Mouse (Mus musculus): ENCODE data around the gene Gm13124. TPM values are rescaled to one million over a fixed set of nuclear protein-coding genes. Genes with fewer than 3 reads are reported as not detected.
"Not testable (repeated sequence)": the region's sequence is repeated elsewhere in the genome, so short reads cannot be mapped to it uniquely, and the experiment has no call there.

The Gm13124 gene
- polyA plus RNA-seq (2015; fragmentation: Nextera tagmentation; extraction: Ambion mirVana), result not detected in 2 replicates

DNA sequence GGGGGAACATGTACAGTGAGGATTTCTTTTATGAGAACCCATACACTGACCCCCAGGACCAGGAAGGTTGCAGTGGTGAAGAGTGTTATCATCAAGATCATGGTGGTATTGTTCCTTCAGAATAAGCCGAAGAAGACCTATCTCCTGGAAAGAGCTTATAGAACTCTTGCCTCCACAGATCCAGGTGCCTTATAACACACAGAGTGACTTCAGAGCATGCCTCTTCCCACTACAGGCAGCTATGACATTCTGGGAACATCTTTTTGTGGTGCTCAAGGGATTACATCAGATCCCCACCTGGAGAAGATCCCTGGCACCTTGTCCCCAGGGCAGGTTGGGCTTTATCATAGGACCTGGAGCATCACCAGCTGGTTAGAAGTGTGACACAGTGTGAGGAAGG, at the start of gene Gm13124:
Gene Gm13124, minus strand, starts transcription at position 101 of the 400 bp plus-strand sequence.
- H3K4me1 ChIP-seq, result no peaks in the 10 kb centered on the region
- H3K9ac ChIP-seq, result no peak within 1 kb of the TSS
- H3K27me3 ChIP-seq, result no peaks in the 10 kb centered on the region
- H3K4me2 ChIP-seq (replicated peaks), result no peak within 1 kb of the TSS
- no peak for ATAC-seq (ENCODE audit: low FRiP score, low read depth)
- H3K27ac ChIP-seq, result no peak within 1 kb of the TSS
- WGBS, result 97% methylated on average over 1 of the region's 1 CpGs
- no peaks in the 10 kb centered on the region for H3K36me3 ChIP-seq
- no peak within 1 kb of the TSS for H3K4me3 ChIP-seq
- no peaks in the 10 kb centered on the region for H3K9me3 ChIP-seq

- H3K27ac ChIP-seq, result no peak overlapping the region
- ATAC-seq (ENCODE audit: low FRiP score, low read depth), result no peak
- no peak overlapping the region for H3K4me2 ChIP-seq (replicated peaks)
- H3K4me1 ChIP-seq, result no peaks in the 10 kb centered on the region
- H3K9ac ChIP-seq, result no peak overlapping the region
- H3K36me3 ChIP-seq, result no peaks in the 10 kb centered on the region
- 58% methylated on average over 1 of the region's 1 CpGs for WGBS
- no peaks in the 10 kb centered on the region for H3K27me3 ChIP-seq
- peaks cover 11% of the 10 kb centered on the region for H3K9me3 ChIP-seq
- no peak overlapping the region for H3K4me3 ChIP-seq
These were observed 49.7 kb upstream of the Gm13124 start for GRCm38 (mm10) chr4:144614586-144614985.

DNA sequence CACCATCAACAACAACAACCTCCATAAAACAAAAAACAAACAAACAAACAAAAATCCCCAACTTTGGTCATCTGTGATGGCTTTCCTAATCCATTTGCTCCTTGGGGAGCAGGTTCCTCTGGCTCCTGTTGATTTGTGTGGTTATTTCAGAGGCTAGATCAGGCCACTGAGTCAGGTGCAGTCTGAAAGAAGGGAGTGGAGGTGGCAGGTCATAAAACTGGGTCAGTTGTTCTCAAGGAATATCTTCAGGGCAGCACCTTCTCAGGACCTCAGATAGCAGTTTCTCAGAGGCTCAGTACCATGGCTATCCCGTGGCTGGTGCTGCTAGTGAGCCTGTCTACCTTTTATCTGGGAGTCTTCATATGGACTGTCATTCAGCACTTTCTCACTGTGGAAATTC, 48.5 kb upstream of the Gm13124 start, which contains the start of gene Aadacl4:
Gene Aadacl4, plus strand, starts transcription at position 301 of the 400 bp plus-strand sequence.
- Histone ChIP-seq H3K4me1 (no peaks in the 10 kb centered on the region), H3K4me3 (no peak within 1 kb of the TSS), H3K4me2 (replicated peaks) (no peak within 1 kb of the TSS), H3K27ac (no peak within 1 kb of the TSS), H3K36me3 (no peaks in the 10 kb centered on the region), H3K27me3 (no peaks in the 10 kb centered on the region), H3K9me3 (peaks cover 11% of the 10 kb centered on the region), H3K9ac (no peak within 1 kb of the TSS)
- no peak for ATAC-seq (ENCODE audit: low FRiP score, low read depth)
- 68% methylated on average over 1 of the region's 1 CpGs for WGBS

GRCm38 (mm10) chr4:144592790-144593189, 27.9 kb upstream of the Gm13124 start:
- H3K27me3 ChIP-seq, result no peaks in the 10 kb centered on the region
- no peak overlapping the region for H3K9ac ChIP-seq
- H3K9me3 ChIP-seq, result peaks cover 16% of the 10 kb centered on the region; the same call in 1 of the 2 replicates
- H3K36me3 ChIP-seq, result no peaks in the 10 kb centered on the region
- H3K4me2 ChIP-seq (replicated peaks), result no peak overlapping the region
- no peak overlapping the region for H3K27ac ChIP-seq
- H3K4me3 ChIP-seq, result no peak overlapping the region
- ATAC-seq (ENCODE audit: low FRiP score, low read depth), result no peak
- H3K4me1 ChIP-seq, result no peaks in the 10 kb centered on the region

GRCm38 (mm10) chr4:144586207-144586606, 21.3 kb upstream of the Gm13124 start:
- 83% methylated on average over 12 of the region's 16 CpGs for WGBS

DNA sequence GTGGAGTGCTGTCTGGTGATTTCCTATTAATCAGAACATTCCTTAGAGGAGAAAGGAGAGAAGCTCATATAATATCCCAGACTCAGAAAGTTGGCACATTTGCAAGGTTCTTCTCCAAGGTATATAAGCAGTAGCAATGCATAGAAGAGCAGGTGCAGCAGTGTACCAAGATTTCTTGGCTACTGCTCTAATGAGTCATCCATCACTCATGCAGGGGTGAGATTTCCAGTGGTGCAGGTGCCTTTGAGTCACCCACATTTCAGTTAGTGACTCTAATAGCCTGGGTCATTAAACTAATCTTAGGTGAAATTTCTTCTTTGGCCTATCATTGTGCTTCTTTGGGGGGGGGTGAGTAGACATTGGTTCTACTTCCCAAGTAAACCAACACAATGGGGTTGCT, 2.8 kb upstream of the Gm13124 start:
- Histone ChIP-seq H3K27ac (no peak overlapping the region), H3K9me3 (no peaks in the 10 kb centered on the region), H3K4me2 (replicated peaks) (no peak overlapping the region), H3K9ac (no peak overlapping the region), H3K4me3 (no peak overlapping the region), H3K27me3 (no peaks in the 10 kb centered on the region), H3K36me3 (no peaks in the 10 kb centered on the region), H3K4me1 (no peaks in the 10 kb centered on the region)
- ATAC-seq (ENCODE audit: low FRiP score, low read depth), result no peak

More at GRCm38 (mm10) chr4:144586207-144586606, 21.3 kb upstream of the Gm13124 start:
- not testable (repeated sequence) for ATAC-seq (ENCODE audit: low FRiP score, low read depth); H3K4me2 ChIP-seq (replicated peaks); H3K4me1 ChIP-seq; H3K27me3 ChIP-seq; H3K36me3 ChIP-seq; H3K9ac ChIP-seq; H3K4me3 ChIP-seq; H3K27ac ChIP-seq
- H3K9me3 ChIP-seq, result 0 out of 2 replicates have a peak, but pooled peaks cover 17% of the 10 kb centered on the region

- 0 out of 2 replicates have a peak, but pooled peaks cover 5% of the 10 kb centered on the region for H3K9me3 ChIP-seq
- WGBS, result 58% methylated on average over 2 of the region's 2 CpGs
- no peaks in the 10 kb centered on the region for H3K4me1 ChIP-seq
- no peaks in the 10 kb centered on the region for H3K27me3 ChIP-seq
- no peak overlapping the region for H3K9ac ChIP-seq
- no peak overlapping the region for H3K4me3 ChIP-seq
- H3K36me3 ChIP-seq, result no peaks in the 10 kb centered on the region
- no peak overlapping the region for H3K27ac ChIP-seq
- H3K4me2 ChIP-seq (replicated peaks), result no peak overlapping the region
- no peak for ATAC-seq (ENCODE audit: low FRiP score, low read depth)
These were observed 3.7 kb downstream of the Gm13124 start for GRCm38 (mm10) chr4:144561205-144561604.

- no peak overlapping the region for H3K4me2 ChIP-seq (replicated peaks)
- no peaks in the 10 kb centered on the region for H3K27me3 ChIP-seq
- H3K4me3 ChIP-seq, result no peak overlapping the region
- 0 out of 2 replicates have a peak, but pooled peaks cover 5% of the 10 kb centered on the region for H3K9me3 ChIP-seq
- no peaks in the 10 kb centered on the region for H3K36me3 ChIP-seq
- H3K4me1 ChIP-seq, result no peaks in the 10 kb centered on the region
- no peak overlapping the region for H3K9ac ChIP-seq
- no peak for ATAC-seq (ENCODE audit: low FRiP score, low read depth)
- no peak overlapping the region for H3K27ac ChIP-seq
These were observed 5.1 kb downstream of the Gm13124 start for GRCm38 (mm10) chr4:144559792-144560191.

DNA sequence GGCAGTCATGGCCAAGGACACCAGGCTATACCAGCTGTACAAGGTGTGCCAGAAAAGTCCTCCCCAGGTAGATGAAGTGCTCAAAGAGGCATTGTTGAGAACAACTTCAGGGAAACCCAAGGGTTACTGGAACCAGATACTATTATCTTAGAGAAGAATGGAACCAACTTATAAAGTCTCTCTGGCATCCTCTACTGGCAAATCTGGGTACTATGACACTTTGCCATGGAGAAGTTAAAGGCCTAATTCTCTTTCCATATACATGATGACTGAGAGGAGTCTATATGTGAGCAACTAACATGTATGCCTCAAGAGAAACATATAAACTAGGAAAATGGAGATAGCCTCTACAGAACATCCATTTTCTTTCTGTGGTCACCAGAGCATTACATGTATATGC, 13.8 kb downstream of the Gm13124 start:
- no peaks in the 10 kb centered on the region for H3K36me3 ChIP-seq
- H3K9ac ChIP-seq, result no peak overlapping the region
- ATAC-seq (ENCODE audit: low FRiP score, low read depth), result no peak
- H3K4me3 ChIP-seq, result no peak overlapping the region
- no peaks in the 10 kb centered on the region for H3K27me3 ChIP-seq
- no peaks in the 10 kb centered on the region for H3K4me1 ChIP-seq
- no peak overlapping the region for H3K27ac ChIP-seq
- no peak overlapping the region for H3K4me2 ChIP-seq (replicated peaks)
- H3K9me3 ChIP-seq, result peaks cover 12% of the 10 kb centered on the region; the same call in 1 of the 2 replicates

DNA sequence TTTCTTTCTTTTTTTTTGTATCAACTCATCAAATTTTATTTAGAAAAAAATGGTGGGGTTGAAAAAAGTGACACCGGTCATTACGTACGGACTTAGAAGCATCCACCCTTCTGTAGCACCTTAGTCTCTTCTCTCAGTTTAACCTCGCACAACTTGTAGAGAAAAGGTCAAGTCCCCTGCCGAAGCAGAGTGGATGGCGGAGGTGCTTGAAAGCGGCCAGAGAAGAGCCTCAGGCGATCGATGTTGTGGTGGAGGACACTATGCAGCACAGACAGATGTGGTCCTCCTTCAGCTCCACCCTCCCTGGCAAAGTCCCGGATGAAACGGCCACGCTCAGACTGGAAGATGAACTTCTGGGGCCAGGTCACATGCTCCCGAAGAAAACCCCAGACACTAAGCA, 19.6 kb downstream of the Gm13124 start:
- peaks cover 24% of the 10 kb centered on the region; the same call in 1 of the 2 replicates for H3K9me3 ChIP-seq
- WGBS, result 92% methylated on average over 13 of the region's 13 CpGs
- not testable (repeated sequence) for H3K4me1 ChIP-seq; H3K9ac ChIP-seq; ATAC-seq (ENCODE audit: low FRiP score, low read depth); H3K4me2 ChIP-seq (replicated peaks); H3K36me3 ChIP-seq; H3K27me3 ChIP-seq; H3K27ac ChIP-seq; H3K4me3 ChIP-seq

DNA sequence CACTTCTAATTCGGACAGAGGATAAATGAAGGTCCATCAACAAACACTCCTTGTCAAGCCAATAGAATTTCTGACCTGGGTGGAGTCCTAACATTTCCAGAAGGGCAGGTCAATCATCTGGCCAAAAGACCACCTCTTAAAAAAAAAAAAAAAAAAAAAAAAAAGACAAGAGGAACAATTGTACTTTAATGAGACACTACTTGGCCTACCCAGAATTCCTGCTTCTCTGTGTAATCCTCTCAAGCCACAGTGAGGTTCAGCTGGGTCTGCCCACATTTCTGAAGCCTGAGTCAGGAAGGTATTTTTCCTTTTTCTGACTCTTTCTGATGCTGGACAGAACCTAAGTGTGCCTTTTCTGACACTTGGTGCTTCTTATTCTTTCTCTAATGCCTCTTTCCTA, 20.2 kb downstream of the Gm13124 start:
- Histone ChIP-seq H3K4me3 (no peak overlapping the region), H3K9ac (no peak overlapping the region), H3K27me3 (no peaks in the 10 kb centered on the region), H3K9me3 (peaks cover 24% of the 10 kb centered on the region; the same call in 1 of the 2 replicates), H3K4me2 (replicated peaks) (no peak overlapping the region), H3K36me3 (no peaks in the 10 kb centered on the region), H3K4me1 (no peaks in the 10 kb centered on the region), H3K27ac (no peak overlapping the region)
- ATAC-seq (ENCODE audit: low FRiP score, low read depth), result no peak
- 80% methylated on average over 1 of the region's 1 CpGs for WGBS

- 79% methylated on average over 5 of the region's 5 CpGs for WGBS
- Histone ChIP-seq H3K9ac (no peak within 1 kb of the TSS), H3K36me3 (no peaks in the 10 kb centered on the region), H3K4me2 (replicated peaks) (no peak within 1 kb of the TSS), H3K9me3 (0 out of 2 replicates have a peak, but pooled peaks cover 13% of the 10 kb centered on the region), H3K4me1 (no peaks in the 10 kb centered on the region), H3K27me3 (no peaks in the 10 kb centered on the region), H3K4me3 (no peak within 1 kb of the TSS), H3K27ac (no peak within 1 kb of the TSS)
- no peak for ATAC-seq (ENCODE audit: low FRiP score, low read depth)
These were observed 45.4 kb downstream of the Gm13124 start, which contains the start of gene 9430007A20Rik for GRCm38 (mm10) chr4:144519522-144519921. Gene 9430007A20Rik (plus strand): TSS chr4:144519822.

GRCm38 (mm10) chr4:144506518-144506917, 58.4 kb downstream of the Gm13124 start:
- Histone ChIP-seq H3K9me3 (no peaks in the 10 kb centered on the region), H3K4me1 (no peaks in the 10 kb centered on the region), H3K9ac (no peak overlapping the region), H3K4me3 (no peak overlapping the region), H3K27ac (no peak overlapping the region), H3K36me3 (no peaks in the 10 kb centered on the region), H3K4me2 (replicated peaks) (no peak overlapping the region), H3K27me3 (no peaks in the 10 kb centered on the region)
- no peak for ATAC-seq (ENCODE audit: low FRiP score, low read depth)
- WGBS, result 86% methylated on average over 1 of the region's 1 CpGs

All from limb, embryonic 13.5 days (tissue).